Mouse (Mus musculus) heart, adult 18-20 months (tissue): ENCODE measurements around the gene Pdp2. TPM values are rescaled to one million over a fixed set of nuclear protein-coding genes. Genes with fewer than 3 reads are reported as not detected.
"Not testable (repeated sequence)": the region's sequence is repeated elsewhere in the genome, so short reads cannot be mapped to it uniquely, and the experiment has no call there.

Source experiments
- DNase-seq, 2 experiments: peaks; one replicate each; pipeline ENCODE4 v3.0.0; 2021 to 2022; ENCODE audit warnings: mixed read lengths in 1 of 2
- long read RNA-seq, 2 experiments: library from polyadenylated mRNA; stranded (forward); transcript quantifications; one replicate each; pipeline ENCODE4 v2.0.0; 2021
- total RNA-seq, 2 experiments: library from RNA; stranded (reverse); gene quantifications; 2 replicates each; pipeline ENCODE4 v1.2.3; 2021

Pdp2 gene
- 10 to 100 TPM; 18.1 to 22.5 TPM for total RNA-seq
- long read RNA-seq, experiment 1, full-length matches to known transcripts, result 11 of 16 reads
- long read RNA-seq, experiment 1, partial matches to known transcripts, result 5 of 16 reads
- long read RNA-seq, experiment 1, other reads (novel, unspliced or antisense), result 0 of 16 reads
- long read RNA-seq, experiment 2, full-length matches to known transcripts, result 3 of 9 reads
- long read RNA-seq, experiment 2, partial matches to known transcripts, result 0 of 9 reads
- long read RNA-seq, experiment 2, other reads (novel, unspliced or antisense), result 6 of 9 reads

DNA sequence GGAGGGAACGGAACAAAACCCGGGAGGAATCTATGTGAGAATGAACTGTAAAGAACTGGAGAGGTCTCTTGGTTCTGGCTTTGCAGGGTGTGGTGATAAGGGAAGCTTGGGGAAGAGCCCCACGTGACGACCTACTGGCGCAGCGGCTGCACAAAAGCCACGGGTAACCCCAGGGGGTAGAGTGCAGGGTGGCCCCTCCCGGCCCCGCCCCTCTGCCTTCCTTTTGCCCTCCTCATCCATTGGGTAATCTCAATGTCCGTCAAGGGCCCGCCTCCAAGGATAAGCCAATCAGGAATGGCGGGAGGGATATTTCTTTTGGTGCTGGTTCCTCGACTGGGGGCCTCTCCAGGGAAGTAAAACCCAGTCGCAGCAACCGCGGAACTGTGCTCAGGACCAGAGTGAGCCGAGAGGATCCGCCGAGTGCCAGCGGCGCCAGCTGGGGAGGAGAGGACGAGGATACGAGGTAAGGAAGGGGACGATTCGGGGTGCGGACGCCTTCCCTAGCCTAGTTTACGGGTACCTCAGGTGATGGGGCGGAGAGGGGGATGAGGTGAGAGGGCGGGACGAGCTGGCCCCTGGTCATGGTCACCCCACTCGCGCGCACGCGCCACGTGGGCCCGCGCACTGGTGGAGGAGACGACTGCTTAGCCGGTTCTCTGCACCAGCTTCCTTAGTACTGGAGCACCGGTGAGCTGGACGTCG, at the start of gene Pdp2:
Gene Pdp2, plus strand, starts transcription at position 319 of the 702 bp plus-strand sequence.
- DNase-seq, result peak; percentile 95 to 97

- no peak for DNase-seq
These were observed 49.8 kb upstream of the Pdp2 start for GRCm38 (mm10) chr8:104541515-104541880.

DNA sequence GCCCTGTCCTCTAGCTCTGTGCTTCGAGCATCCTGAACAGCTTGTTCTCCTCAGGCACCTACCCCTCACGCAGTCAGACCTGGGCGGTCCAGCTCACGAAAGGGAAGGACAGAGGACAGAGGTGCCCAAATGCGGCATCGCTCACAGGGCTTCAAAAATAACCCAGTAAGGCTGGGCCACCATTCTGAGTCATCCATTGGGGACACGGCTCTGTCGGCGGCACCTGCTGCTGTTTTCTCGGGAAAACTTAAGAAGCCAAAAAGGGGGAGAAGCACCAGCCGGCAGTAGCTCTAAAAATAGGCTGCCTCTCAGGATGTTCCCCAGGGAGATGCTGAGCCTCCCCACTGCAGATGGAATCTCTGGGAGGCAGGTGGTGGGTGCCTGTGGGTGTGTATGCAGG, 49.1 kb upstream of the Pdp2 start:
- no peak for DNase-seq

DNA sequence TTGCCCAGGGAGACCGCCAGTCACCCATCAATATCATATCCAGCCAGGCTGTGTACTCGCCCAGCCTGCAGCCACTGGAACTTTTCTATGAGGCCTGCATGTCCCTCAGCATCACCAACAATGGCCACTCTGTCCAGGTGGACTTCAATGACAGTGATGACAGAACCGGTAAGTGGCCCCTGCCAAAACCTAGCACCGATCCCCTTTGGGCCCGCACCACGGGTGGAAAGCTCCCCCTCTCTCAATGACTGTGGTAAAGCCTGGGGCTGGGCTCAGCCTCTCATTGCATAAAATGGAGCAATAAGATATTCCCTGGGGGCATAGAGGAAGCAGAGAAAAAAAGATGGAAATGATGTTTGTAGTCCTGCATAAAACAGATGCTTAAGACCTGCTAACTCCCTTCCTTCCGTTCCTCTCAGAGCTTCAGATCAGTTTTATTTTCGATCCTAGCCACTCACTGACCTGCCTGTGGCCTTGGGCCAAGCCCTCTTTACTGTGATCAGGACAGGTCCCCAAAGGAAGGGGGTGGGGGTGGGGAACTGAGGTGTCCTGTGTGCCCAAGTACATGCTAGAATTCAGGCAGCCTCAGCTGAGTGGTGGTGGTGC, 47.7 kb upstream of the Pdp2 start:
- DNase-seq, result peak; percentile 32 to 74

DNA sequence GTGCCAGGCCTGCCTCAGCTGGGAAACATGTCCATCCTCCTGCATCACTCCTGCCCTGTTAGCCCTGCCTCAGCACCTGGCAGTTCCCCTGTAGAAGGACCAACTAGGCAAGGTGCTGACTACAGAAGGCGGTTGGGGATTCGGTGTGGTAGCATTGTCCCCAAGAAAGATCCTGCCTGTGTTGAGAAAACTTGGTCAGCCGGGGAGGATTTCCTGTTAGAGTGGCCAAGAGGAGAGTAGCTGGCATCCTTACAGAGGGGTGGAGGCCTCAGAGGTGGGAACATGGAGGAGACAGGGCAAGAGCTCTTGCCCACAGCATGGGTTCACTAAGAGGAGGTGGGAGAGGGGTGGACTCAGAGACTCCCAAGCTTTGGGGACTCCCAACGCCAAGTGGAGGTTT, 36.1 kb upstream of the Pdp2 start:
- peak in 1 of 2 experiments; percentile 49 for DNase-seq

GRCm38 (mm10) chr8:104557226-104557625, 34.0 kb upstream of the Pdp2 start:
- no peak for DNase-seq

GRCm38 (mm10) chr8:104560731-104561130, 30.5 kb upstream of the Pdp2 start:
- DNase-seq, result no peak

DNA sequence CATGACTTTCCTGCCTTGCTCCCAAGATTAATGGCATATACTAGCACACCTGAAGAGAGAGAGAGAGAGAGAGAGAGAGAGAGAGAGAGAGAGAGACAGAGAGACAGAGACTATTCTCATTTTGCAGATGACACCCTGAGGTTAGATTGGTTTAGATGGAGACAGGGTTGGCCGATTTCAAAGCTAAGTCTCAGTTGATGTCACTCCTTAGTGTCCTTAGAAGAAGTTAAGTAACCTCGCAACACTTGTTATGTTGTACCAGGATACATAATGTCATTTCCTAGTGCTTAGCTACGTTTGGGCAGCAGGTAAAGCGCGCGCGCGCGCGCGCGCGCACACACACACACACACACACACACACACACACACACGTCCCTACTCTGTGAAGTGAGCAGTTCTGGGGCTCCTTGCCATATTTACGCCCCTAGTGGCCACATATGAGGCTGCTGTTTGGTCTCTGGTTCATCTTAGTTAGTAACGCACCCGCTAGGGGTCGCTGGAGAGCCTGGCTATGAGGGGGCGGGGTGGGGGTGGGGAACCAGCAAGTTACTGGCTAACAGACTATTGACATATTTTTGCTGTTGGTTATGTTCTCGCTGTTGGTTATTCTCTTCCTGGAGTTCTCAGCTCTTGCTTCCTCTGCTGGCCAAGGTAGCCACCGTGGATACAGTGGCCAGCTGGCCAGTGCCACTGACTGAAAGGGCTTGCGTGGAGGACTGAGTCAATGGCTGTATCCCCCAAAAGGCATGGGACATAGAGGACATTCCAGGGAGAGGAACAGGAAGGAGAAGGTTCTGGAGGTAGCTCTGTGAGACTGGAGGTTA, 26.4 kb upstream of the Pdp2 start:
- peak; percentile 89 to 91 for DNase-seq

DNA sequence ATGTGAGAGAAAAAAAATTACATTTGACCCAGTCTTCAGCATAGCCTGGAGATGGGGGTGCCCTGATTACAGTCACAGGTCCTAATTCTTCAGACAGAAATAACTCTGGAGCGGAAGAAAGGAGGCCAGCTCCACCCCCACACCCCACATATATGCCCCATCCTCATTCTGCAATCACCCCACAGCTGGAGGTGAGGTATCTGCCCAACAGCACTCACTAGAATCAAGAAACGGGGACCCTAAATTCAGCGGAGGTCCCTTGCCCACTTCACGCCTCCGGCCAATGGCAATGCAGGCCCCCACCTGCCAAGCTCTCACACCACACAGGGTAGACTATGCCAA, 25.8 kb upstream of the Pdp2 start:
- no peak for DNase-seq

- peak; percentile 54 to 57 for DNase-seq
These were observed 21.7 kb upstream of the Pdp2 start for GRCm38 (mm10) chr8:104569559-104569958.

- peak; percentile 88 to 93 for DNase-seq
These were observed 20.6 kb upstream of the Pdp2 start for GRCm38 (mm10) chr8:104570436-104571343.

DNA sequence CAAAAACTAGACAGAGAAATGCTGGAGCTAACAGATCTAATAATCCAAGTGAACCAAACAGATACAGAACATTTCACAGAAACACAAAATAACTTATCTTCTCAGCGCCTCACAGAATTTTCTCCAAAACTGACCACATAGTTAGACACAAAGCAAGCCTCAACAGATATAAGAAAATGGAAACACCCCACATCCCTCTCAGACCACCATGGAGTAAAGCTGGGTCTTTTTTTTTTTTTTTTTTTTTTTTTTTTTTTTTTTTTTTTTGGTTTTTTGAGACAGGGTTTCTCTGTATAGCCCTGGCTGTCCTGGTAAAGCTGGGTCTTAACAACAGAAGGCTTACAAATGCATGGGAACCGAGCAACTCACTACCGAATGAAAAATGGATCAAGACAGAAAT, 14.4 kb upstream of the Pdp2 start:
- no peak for DNase-seq

- DNase-seq, result not testable (repeated sequence)
These were observed 13.6 kb upstream of the Pdp2 start for GRCm38 (mm10) chr8:104577606-104578005.

GRCm38 (mm10) chr8:104584522-104584921, 6.7 kb upstream of the Pdp2 start:
- no peak for DNase-seq

GRCm38 (mm10) chr8:104590284-104590683, 967 bp upstream of the Pdp2 start:
- no peak for DNase-seq

DNA sequence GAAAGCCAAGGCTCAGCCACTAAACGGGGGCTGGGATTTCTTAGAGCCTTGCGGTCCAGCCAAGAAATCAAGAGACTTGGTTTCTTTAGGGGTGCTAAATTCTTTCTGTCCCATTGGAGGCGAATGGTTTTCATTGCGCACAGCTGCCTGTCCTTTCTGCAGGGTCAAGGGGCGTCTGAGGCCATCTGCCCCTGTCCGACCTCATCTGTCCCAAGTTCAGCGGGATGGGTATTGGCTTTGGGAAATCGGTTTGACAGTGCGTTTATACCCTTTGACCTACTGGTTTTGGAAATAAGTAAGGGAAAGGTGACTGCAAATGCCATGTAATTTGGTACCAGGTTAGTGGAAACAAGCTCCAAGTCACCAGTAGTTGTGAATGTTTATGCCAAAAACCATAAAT, 605 bp downstream of the Pdp2 start:
- DNase-seq, result no peak

GRCm38 (mm10) chr8:104592566-104592965, 1.3 kb downstream of the Pdp2 start:
- DNase-seq, result no peak

DNA sequence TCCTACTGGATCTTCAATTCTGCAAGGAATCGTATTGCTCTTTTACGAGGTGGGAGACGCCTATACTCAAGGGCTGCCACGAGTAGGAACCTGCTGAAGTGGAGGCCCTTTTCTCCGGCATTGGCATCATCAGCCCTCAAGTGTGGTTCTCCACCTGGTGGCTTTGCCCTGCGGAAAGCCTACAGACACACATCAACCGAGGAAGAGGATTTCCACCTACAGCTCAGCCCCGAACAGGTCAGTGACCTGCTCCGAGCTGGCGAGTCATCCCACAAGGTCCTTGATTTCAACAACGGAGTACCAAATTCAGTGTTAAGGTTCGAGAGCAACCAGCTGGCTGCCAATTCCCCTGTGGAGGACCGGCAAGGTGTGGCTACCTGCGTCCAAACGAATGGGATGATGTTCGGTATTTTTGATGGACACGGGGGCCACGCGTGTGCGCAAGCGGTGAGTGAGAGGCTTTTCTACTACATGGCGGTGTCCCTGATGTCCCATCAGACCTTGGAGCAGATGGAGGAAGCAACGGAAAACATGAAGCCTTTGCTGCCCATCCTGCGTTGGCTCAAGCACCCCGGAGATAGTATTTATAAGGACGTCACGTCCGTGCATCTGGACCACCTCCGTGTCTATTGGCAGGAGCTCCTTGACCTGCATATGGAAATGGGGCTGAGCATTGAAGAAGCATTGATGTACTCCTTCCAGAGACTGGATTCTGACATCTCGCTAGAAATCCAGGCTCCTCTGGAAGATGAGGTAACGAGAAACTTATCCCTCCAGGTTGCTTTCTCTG, 2.5 kb downstream of the Pdp2 start:
- no peak for DNase-seq

DNA sequence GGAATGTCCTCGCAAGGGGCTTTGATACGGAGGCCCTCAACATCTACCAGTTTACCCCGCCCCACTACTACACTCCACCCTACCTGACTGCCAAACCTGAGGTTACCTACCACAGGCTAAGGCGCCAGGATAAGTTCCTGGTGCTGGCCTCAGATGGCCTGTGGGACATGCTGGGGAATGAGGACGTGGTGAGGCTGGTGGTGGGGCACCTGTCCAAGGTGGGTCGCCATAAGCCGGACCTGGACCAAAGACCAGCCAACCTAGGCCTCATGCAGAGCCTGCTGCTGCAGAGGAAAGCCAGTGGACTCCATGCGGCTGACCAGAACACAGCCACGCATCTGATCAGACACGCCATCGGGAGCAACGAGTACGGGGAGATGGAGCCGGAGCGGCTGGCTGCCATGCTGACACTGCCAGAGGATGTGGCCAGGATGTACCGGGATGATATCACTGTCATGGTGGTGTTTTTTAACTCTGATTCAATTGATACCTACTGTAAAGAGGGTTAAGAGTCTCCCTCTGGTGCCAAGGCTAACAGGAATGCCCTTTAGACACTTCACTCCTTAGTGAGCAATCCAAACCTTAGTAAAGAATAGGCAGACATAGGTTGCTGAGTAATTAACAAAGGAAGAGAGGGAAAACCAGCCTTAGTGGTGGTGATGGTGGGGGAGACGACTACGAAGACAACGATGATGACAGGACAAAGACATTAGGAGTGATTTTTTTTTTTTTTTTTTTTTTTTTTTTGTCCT, 3.5 kb downstream of the Pdp2 start:
- no peak for DNase-seq
